In genomic region chr12:13208983-13209451, GRCm38 (mm10) we compare ENCODE assay signal across 13 mouse cellular contexts. TPM values are rescaled to one million over a fixed set of nuclear protein-coding genes. Genes with fewer than 3 reads are reported as not detected.
A peak's percentile ranks its signal among the peaks of the same experiment; 100 is the strongest.
DNase-seq lines count a peak whose midpoint lies in the region; ATAC-seq lines count a peak whose summit lies in the region.
"Had no signal": no experiment of that assay in that cellular context is flagged by ENCODE, and none has a peak within 500 bp of the region (broad histone marks: within the 10 kb centered on the region; RNA-seq: fewer than 3 reads in every experiment).

No protein-coding gene starts in this region.

- H3K4me1 ChIP-seq in hindbrain, embryonic 11.5 days (replicated peaks; ENCODE audit: control insufficient read depth, insufficient read depth, low read length), result no peaks in the 10 kb centered on the region
- peaks cover 13% of the 10 kb centered on the region for H3K4me1 ChIP-seq in hindbrain, embryonic 13.5 days (replicated peaks)

- no peak overlapping the region for H3K27ac ChIP-seq in hindbrain, embryonic 11.5 days (ENCODE audit: low read depth, low read length)
- no peak overlapping the region for H3K27ac ChIP-seq in hindbrain, embryonic 13.5 days

- no peaks in the 10 kb centered on the region for H3K9me3 ChIP-seq in hindbrain, embryonic 11.5 days (ENCODE audit: control insufficient read depth, low read length)
- H3K9me3 ChIP-seq in hindbrain, embryonic 13.5 days, result no peaks in the 10 kb centered on the region

- WGBS in hindbrain, embryonic 11.5 days, result 14% methylated on average over 11 of the region's 11 CpGs
- WGBS in hindbrain, embryonic 13.5 days, result 15% methylated on average over 11 of the region's 11 CpGs

- no peak overlapping the region for H3K9ac ChIP-seq in hindbrain, embryonic 11.5 days (ENCODE audit: low read depth, low read length)
- no peak overlapping the region for H3K9ac ChIP-seq in hindbrain, embryonic 13.5 days

- H3K27me3 ChIP-seq in hindbrain, embryonic 11.5 days (ENCODE audit: control insufficient read depth, insufficient read depth, low read length), result no peaks in the 10 kb centered on the region
- H3K27me3 ChIP-seq in hindbrain, embryonic 13.5 days, result peaks cover 8% of the 10 kb centered on the region; the same call in 1 of the 2 replicates

- ATAC-seq in hindbrain, embryonic 11.5 days (ENCODE audit: low FRiP score), result peak; percentile 64
- ATAC-seq in hindbrain, embryonic 13.5 days (ENCODE audit: low FRiP score), result no peak
- no peak for ATAC-seq in erythroblast, adult 5-6 weeks (replicated peaks; ENCODE audit: low FRiP score, poor library complexity, severe bottlenecking)

- no peaks in the 10 kb centered on the region for H3K36me3 ChIP-seq in hindbrain, embryonic 11.5 days (ENCODE audit: control insufficient read depth, insufficient read depth, low read length)
- H3K36me3 ChIP-seq in hindbrain, embryonic 13.5 days, result no peaks in the 10 kb centered on the region

- H3K4me2 ChIP-seq in hindbrain, embryonic 11.5 days (replicated peaks; ENCODE audit: low read depth, low read length), result no peak overlapping the region
- no peak overlapping the region for H3K4me2 ChIP-seq in hindbrain, embryonic 13.5 days

- peak; percentile 42 for DNase-seq in hindbrain, embryonic 11.5 days (ENCODE audit: low spot score)
- peak; percentile 62 for DNase-seq in embryo, embryonic 11 days
- DNase-seq in kidney, adult 11 months, result peak; percentile 76
- DNase-seq in kidney, postnatal 4 days, result peak; percentile 53 to 69
- DNase-seq in thymus, postnatal 36 days, result no peak
- DNase-seq in cerebellum, postnatal 25 days, result no peak
- DNase-seq: adrenal gland, postnatal 10 days; cerebellum, adult 11 months; gastrocnemius, postnatal 10 days; lung, adult 18-20 months; thymus, adult 2 months had no signal

- H3K4me3 ChIP-seq in hindbrain, embryonic 11.5 days (ENCODE audit: low read depth, low read length), result no peak overlapping the region
- H3K4me3 ChIP-seq in hindbrain, embryonic 13.5 days, result no peak overlapping the region

RNA-seq across cellular contexts. Expression of gene Ddx1, which starts 40.0 kb away (rescaled TPM):
- polyA plus RNA-seq in hindbrain, embryonic 11.5 days (2014; fragmentation: Nextera tagmentation; extraction: Ambion mirVana), result 171 and 208 TPM in 2 replicates
- polyA plus RNA-seq in hindbrain, embryonic 13.5 days (2015; fragmentation: Nextera tagmentation; extraction: Ambion mirVana), result 130 TPM in 2 replicates
- total RNA-seq in erythroblast, adult 5-6 weeks (2015; ENCODE audit: low replicate concordance), result 10.4 and 30.9 TPM in 2 replicates
- 23.3 and 53.0 TPM in 2 replicates for total RNA-seq in erythroblast, adult 5-6 weeks (2017; ENCODE audit: low replicate concordance)

RNA-seq across cellular contexts. Expression of gene Nbas, which starts 59.9 kb away (rescaled TPM):
- polyA plus RNA-seq in hindbrain, embryonic 11.5 days (2014; fragmentation: Nextera tagmentation; extraction: Ambion mirVana), result 15.5 and 17.7 TPM in 2 replicates
- 13.8 and 15.3 TPM in 2 replicates for polyA plus RNA-seq in hindbrain, embryonic 13.5 days (2015; fragmentation: Nextera tagmentation; extraction: Ambion mirVana)
- total RNA-seq in erythroblast, adult 5-6 weeks (2015; ENCODE audit: low replicate concordance), result 1.3 TPM in 2 replicates
- total RNA-seq in erythroblast, adult 5-6 weeks (2017; ENCODE audit: low replicate concordance), result 3.8 and 4.2 TPM in 2 replicates

Comparison
In these comparisons a context has a peak if more than half of its experiments do, and no peak if none do; other contexts are left out.
1. DNase-seq: peak in hindbrain, embryonic 11.5 days (single experiment), embryo, embryonic 11 days (single experiment), kidney, adult 11 months (single experiment) and kidney, postnatal 4 days (2 of 2); none in thymus, postnatal 36 days (0 of 2) and cerebellum, postnatal 25 days (0 of 2).